Mouse (Mus musculus) adrenal gland, postnatal 25 days (tissue): ENCODE measurements at regions not wholly inside any gene's neighbourhood (a gene's known extent, or its start where the extent isn't known, plus 50 kb on each side); places are given as distances from the start of the nearest gene placed in this dataset.

ENCODE experiments used
- DNase-seq: peaks from one replicate; pipeline ENCODE4 v3.0.0; 2021; ENCODE audit warnings: mixed read lengths

DNA sequence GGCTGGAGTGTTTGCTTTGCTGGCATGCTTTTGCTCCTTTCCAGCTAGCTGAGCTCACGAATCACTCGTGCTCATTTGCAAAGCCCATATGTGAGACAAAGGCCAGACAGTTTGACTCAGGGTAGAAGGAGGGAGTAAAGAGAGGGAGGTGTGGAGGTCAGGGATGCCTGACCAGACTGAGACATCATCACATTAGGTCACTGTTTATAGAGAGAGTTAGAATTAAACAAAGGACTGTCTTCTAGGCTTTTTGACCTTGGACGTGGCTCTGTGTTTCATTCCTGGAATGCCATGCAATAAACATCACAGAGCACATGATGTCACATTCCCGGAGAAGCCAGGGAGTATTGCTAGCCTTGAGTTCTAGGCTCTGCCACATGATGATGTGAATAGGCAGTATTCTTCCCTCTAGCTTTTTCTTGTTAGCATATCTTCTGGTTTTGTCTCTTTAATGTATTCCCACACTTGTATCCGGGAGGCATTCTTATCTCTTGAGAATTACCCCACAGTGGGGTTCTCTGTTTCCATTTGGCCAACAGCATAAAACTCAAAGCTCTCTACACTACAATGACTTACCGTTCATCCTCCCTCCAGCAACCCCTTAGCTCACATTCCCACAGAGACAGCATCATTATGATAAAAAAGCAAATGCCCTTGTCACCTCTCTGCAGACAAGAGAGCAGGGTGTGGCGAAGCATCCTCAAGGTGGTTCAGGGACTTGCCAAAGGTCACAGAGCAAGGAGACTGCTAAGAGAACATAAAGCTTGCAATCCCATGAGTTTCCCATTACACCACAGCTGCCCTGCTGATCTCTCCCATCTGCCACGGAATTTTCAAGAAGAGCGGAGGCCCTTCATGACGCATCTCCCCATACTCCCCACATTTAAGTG, 301.3 kb downstream of the Cd83 start:
- DNase-seq, result peak; percentile 18

DNA sequence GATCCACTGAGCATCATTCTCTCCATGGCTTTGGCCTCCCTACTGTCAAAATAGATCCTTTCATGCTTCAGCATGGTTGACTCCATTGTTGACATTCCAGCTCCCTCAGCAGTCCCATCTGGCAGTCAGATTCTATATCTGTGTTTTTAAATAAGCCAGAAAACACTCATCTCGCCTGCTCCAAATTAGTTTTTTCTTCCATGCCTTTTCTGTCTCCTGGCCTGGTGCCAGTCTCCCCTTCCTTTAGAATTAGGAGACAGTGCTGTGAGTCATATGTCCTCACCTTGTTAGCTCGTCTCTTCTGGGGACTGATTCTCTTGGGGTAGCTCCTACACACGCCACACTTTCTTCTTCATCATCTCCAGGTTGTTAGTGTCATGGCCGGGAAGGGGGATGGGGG, 302.2 kb downstream of the Cd83 start:
- DNase-seq, result no peak

DNA sequence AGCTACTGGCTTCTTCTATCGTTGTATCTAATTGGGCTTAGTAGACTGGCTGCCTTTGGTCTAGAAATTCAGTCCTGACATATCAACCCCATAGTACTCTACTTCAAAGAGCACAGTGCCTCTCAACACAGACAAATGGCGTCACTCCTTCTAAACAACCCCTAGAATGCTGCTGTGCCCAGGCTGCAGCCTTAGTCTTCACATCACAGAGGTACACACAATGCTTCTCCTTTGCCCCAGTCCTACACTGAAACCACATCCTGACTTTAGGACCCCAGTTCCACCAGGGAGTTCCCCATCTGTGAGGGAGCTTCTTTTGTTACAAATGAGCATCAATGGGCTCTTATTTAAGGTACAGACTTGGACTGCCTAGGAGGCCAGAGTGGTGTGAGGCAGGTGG, 312.6 kb downstream of the Cd83 start:
- DNase-seq, result no peak

GRCm38 (mm10) chr13:44099511-44099910, 314.9 kb downstream of the Cd83 start:
- no peak for DNase-seq

- no peak for DNase-seq
Measured at GRCm38 (mm10) chr13:44100125-44101067, 315.8 kb downstream of the Cd83 start.

- no peak for DNase-seq
Measured at GRCm38 (mm10) chr13:44101161-44101560, 316.6 kb downstream of the Cd83 start.

GRCm38 (mm10) chr13:44101806-44102205, 317.2 kb downstream of the Cd83 start:
- DNase-seq, result no peak

DNA sequence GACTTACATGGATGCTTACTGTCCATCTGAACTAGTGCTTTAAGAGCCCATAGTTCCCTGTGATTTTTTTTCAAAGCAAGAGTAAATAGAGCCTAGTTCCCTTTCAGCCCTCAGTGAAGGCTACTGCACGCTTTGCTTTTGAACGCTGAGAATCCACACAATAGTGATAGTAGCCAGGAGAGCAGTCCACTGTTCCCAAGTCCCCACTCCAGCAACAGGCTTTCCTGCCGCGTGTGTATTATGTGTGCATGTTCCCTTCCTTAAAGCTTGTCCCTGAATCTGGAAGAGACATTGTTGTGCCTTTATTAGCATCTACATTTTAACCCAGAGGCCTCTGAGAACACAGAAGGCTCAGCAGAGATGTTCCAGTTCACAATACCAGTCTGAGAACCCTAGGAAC, 317.7 kb downstream of the Cd83 start:
- DNase-seq, result no peak

DNA sequence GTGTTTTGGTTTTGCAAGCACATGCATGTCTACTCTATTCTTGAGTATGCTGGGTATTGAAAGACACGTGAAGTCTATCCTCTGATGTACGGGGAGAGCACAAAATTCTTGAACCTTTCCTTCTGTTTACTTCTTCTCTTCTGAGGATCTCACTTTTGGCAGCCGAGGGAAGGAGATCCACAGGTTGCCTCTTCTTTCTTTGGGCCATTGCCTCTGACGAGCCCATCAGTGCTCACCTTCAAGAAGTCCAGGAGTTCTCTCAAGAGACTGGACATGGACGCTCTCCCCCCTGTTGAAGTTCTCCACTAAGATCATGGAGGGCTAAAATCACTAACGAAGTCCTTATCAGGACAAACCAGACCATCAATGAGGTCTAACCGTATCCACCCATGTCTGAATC, 318.8 kb downstream of the Cd83 start:
- no peak for DNase-seq

GRCm38 (mm10) chr13:44105161-44105560, 320.6 kb downstream of the Cd83 start:
- no peak for DNase-seq

GRCm38 (mm10) chr13:44108695-44109094, 324.1 kb downstream of the Cd83 start:
- DNase-seq, result no peak

DNA sequence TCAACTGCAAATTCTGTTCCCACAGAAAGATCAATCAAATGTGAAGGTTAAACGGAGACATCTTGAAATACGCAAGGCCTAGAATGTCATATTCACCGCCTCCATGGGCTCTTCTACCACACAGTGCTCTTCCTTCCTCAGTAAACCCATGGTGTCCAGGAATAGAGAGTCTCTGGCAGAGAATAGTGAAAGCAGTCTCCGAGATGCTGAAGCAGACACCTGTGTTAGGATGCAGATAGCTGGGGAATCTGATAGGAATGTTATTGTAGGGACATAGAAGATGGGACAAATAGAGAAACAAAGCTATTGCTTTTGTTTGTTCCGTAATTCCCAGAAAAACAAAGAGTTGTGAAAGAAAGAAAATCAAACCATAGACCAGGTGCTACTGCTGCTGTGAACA, 328.5 kb downstream of the Cd83 start:
- DNase-seq, result no peak

- no peak for DNase-seq
Measured at GRCm38 (mm10) chr13:44114856-44115255, 330.3 kb downstream of the Cd83 start.

DNA sequence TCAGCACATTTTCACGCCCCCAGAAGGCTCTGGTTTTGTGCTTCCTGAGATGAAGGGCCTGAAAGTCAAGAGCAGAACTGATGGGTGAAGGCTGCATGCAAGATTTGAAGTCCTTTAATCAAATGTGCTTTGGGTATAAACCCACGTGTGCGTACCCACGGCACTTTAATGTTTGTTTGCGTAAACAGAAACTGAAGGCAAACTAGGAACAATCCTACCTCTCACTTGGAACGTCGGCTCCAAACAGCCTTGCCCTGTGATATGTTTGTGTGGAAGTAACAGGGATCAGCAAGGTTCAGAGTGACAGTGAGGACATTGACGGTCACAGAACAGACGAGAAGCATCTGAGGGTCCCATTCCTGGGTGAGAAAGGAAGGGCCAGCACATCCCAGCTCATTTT, 333.3 kb downstream of the Cd83 start:
- DNase-seq, result no peak

DNA sequence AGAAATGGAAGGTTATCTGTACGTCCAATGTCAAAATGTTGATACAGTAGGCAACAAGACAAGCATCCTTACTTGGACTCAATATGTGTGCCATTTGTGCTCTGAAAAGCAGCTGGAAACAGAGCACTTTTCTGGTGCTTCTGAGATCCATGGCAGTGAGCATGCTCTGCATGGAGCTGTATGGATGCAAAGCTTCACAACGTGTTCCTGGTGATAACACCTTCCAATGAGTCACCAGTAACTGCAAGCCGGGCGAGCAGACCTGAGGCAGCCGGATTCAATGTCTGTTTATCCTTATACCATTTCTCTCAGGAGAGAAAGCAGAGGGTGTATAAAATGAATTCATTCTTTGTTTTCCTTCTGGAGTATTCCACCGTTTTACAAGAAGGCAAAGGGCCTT, 334.3 kb downstream of the Cd83 start:
- DNase-seq, result no peak

- no peak for DNase-seq
Measured at GRCm38 (mm10) chr13:44121241-44121671, 336.7 kb downstream of the Cd83 start.

GRCm38 (mm10) chr13:44121932-44122331, 337.4 kb downstream of the Cd83 start:
- DNase-seq, result no peak

- DNase-seq, result no peak
Measured at GRCm38 (mm10) chr13:44126198-44126597, 341.6 kb downstream of the Cd83 start.

DNA sequence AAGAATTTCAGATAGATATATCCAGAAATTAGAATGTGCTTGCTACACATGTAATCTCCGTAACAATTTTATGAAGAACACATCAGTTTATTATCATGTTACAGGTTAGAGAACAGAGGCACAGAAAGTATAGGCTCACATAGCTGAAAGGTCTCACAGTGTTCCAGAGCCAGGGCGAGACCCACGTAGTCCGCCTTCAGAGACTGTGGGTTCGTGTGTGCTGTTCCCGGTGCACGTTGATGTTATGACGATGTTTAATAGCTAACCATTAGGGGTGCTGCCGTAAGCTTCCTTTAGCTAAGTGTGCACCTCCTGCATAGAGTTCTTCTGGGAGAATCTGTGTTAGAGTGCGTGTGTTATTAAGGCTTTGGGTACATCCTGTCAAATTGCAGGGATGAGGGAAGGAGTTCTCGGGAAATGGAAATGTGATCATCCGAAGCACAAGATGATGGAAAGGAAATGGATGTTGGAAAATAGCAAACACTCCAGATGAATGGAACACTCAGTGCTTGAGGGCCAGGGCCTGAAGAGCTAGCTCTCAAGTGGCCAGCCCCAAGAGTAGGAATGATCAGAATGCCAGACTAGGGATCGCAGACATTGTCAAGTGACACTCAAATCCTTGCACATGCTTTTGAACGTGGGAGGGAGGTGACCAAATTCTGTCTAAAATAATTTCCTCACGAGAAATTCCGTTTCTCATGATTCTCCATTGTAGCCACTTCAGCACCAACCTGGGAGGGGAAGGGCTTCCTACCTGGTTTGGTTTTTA, 344.1 kb downstream of the Cd83 start:
- DNase-seq, result no peak

GRCm38 (mm10) chr13:44131916-44132315, 347.3 kb downstream of the Cd83 start:
- DNase-seq, result no peak

DNA sequence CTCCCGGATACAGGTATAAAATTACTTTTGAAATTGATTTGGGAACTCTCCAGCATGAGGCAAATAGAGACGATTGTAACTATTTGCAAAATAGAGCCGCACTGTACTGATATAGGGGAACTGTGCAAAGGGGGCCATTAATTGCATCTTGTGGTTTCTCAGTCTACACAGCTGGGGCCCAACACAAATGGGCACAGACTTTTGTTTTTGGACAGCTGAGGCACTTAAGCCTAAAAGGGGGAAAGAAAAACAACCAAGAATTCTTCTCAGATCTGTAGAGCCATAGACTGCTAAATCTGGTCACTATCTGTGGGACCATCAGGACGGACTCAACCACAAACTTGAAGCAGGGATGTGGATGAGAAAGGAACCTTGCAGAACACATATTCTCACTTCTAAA, 347.9 kb downstream of the Cd83 start:
- DNase-seq, result no peak

DNA sequence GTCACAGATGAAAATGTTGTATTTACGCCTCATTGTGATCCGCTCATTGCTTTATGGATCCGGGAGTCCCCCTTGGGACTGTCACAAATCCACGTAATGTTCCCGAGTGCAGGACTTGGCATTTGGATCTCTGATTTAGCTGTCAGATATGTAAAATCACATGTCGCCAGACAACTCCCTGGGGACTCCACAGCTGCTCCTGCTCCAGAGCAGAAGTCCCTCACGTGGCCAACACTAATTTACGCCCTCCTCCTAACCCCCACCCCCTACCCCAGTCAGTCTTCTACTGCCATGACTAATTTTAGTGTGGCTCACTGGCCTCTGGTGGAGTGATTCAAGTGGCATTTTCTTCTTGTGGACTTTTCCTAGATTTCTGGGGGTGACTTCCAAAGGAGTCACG, 348.9 kb downstream of the Cd83 start:
- no peak for DNase-seq
